Mouse (Mus musculus): ENCODE measurements around the gene Ndufb10. TPM values are rescaled to one million over a fixed set of nuclear protein-coding genes. Genes with fewer than 3 reads are reported as not detected.

Gene Ndufb10
- polyA plus RNA-seq, 1 experiment from 2014 or later, result 233 TPM

- WGBS, result 80% methylated on average over 4 of the region's 4 CpGs
- H3K4me1 ChIP-seq (replicated peaks; ENCODE audit: control insufficient read depth, insufficient read depth, low read length), result peaks cover 25% of the 10 kb centered on the region
- no peaks in the 10 kb centered on the region for H3K27me3 ChIP-seq (replicated peaks; ENCODE audit: control insufficient read depth, insufficient read depth, low read length)
- peak within 1 kb of the TSS; percentile 92 for H3K4me3 ChIP-seq (replicated peaks; ENCODE audit: low read length)
- H3K36me3 ChIP-seq (ENCODE audit: control insufficient read depth, insufficient read depth), result peaks cover 7% of the 10 kb centered on the region
- H3K9ac ChIP-seq (replicated peaks; ENCODE audit: low read depth, low read length), result no peak within 1 kb of the TSS
- peak within 1 kb of the TSS; percentile 62 for H3K4me2 ChIP-seq (ENCODE audit: low read length)
- H3K27ac ChIP-seq (ENCODE audit: low read length), result no peak within 1 kb of the TSS
- no peaks in the 10 kb centered on the region for H3K9me3 ChIP-seq (ENCODE audit: control insufficient read depth, low read length)
- ATAC-seq, result no peak
Observed at GRCm38 (mm10) chr17:24717943-24718342, 6.3 kb downstream of the Ndufb10 start, which contains the start of the genes Rnf151 and Rps2. Rnf151 (minus strand) TSS chr17:24718063. Rps2 (plus strand) TSS chr17:24718116.

DNA sequence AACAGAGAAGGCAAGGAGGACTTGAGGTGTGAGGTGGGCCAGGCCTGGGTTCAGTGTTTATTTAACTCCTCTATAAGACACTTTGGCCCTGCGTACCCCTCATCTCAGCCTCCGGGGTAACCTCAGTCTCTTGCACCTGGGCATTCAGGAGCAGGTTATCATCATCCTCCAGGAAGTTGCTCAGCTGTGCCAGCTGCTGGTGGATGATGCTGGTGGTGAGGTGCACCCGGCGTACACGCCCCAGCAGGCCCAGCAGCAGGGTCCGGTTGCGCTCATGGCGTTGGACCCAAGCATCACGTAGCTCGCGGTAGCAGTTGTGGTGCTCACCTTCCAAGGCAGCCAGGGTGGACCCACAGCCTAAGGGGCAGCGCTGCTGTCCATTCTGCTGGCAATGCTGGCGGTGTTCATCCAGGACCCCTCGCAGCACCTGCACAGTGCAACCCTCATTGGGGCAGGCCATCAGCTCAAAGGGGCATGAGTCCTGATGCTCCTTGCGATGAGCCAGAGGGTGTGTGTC is 8.1 kb downstream of the Ndufb10 start:
- no peaks in the 10 kb centered on the region for H3K27me3 ChIP-seq (replicated peaks; ENCODE audit: control insufficient read depth, insufficient read depth, low read length)
- no peaks in the 10 kb centered on the region for H3K9me3 ChIP-seq (ENCODE audit: control insufficient read depth, low read length)
- peaks cover 11% of the 10 kb centered on the region for H3K4me1 ChIP-seq (replicated peaks; ENCODE audit: control insufficient read depth, insufficient read depth, low read length)
- no peak overlapping the region for H3K27ac ChIP-seq (ENCODE audit: low read length)
- H3K4me3 ChIP-seq (replicated peaks; ENCODE audit: low read length), result no peak overlapping the region
- no peak overlapping the region for H3K4me2 ChIP-seq (ENCODE audit: low read length)
- 97% methylated on average over 15 of the region's 15 CpGs for WGBS
- H3K9ac ChIP-seq (replicated peaks; ENCODE audit: low read depth, low read length), result no peak overlapping the region
- ATAC-seq, result no peak
- no peaks in the 10 kb centered on the region for H3K36me3 ChIP-seq (ENCODE audit: control insufficient read depth, insufficient read depth)

DNA sequence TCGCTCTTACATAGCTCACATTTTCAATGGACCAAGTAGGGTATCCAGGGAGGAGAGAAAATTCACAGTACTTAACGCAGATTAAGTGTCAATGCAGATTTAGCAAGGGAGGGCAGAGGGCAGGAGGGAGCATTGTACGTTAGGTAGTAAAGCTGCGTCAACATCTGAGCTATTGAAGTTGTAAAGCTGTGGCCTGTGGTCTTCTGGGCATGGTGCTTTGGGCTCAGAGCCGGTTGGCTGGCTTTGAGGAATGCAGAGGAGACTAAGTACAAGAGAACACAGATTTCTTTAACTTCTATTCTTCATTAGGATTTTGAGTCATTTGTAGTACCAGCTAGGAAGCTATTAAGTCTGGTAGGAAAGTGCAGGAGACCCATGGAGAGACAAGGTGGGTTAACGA is 8.7 kb downstream of the Ndufb10 start:
- Histone ChIP-seq H3K9me3 (ENCODE audit: control insufficient read depth, low read length) (no peaks in the 10 kb centered on the region), H3K4me1 (replicated peaks; ENCODE audit: control insufficient read depth, insufficient read depth, low read length) (peaks cover 5% of the 10 kb centered on the region), H3K27me3 (replicated peaks; ENCODE audit: control insufficient read depth, insufficient read depth, low read length) (no peaks in the 10 kb centered on the region), H3K27ac (ENCODE audit: low read length) (no peak overlapping the region), H3K9ac (replicated peaks; ENCODE audit: low read depth, low read length) (no peak overlapping the region), H3K36me3 (ENCODE audit: control insufficient read depth, insufficient read depth) (no peaks in the 10 kb centered on the region), H3K4me3 (replicated peaks; ENCODE audit: low read length) (no peak overlapping the region), H3K4me2 (ENCODE audit: low read length) (no peak overlapping the region)
- WGBS, result 42% methylated on average over 6 of the region's 6 CpGs
- no peak for ATAC-seq

GRCm38 (mm10) chr17:24708646-24709045 is 15.6 kb downstream of the Ndufb10 start:
- Histone ChIP-seq H3K4me1 (replicated peaks; ENCODE audit: control insufficient read depth, insufficient read depth, low read length) (peaks cover 16% of the 10 kb centered on the region), H3K27ac (ENCODE audit: low read length) (no peak overlapping the region), H3K36me3 (ENCODE audit: control insufficient read depth, insufficient read depth) (peaks cover 8% of the 10 kb centered on the region), H3K27me3 (replicated peaks; ENCODE audit: control insufficient read depth, insufficient read depth, low read length) (no peaks in the 10 kb centered on the region), H3K9ac (replicated peaks; ENCODE audit: low read depth, low read length) (no peak overlapping the region), H3K9me3 (ENCODE audit: control insufficient read depth, low read length) (no peaks in the 10 kb centered on the region), H3K4me3 (replicated peaks; ENCODE audit: low read length) (no peak overlapping the region), H3K4me2 (ENCODE audit: low read length) (no peak overlapping the region)
- 26% methylated on average over 2 of the region's 2 CpGs for WGBS
- no peak for ATAC-seq

GRCm38 (mm10) chr17:24707801-24708425 is 16.4 kb downstream of the Ndufb10 start:
- H3K27me3 ChIP-seq (replicated peaks; ENCODE audit: control insufficient read depth, insufficient read depth, low read length), result no peaks in the 10 kb centered on the region
- peak overlapping the region; percentile 92 for H3K4me2 ChIP-seq (ENCODE audit: low read length)
- H3K9ac ChIP-seq (replicated peaks; ENCODE audit: low read depth, low read length), result peak overlapping the region; percentile 78
- H3K4me1 ChIP-seq (replicated peaks; ENCODE audit: control insufficient read depth, insufficient read depth, low read length), result peaks cover 16% of the 10 kb centered on the region
- WGBS, result 6% methylated on average over 24 of the region's 24 CpGs
- H3K27ac ChIP-seq (ENCODE audit: low read length), result peak overlapping the region; percentile 82
- H3K36me3 ChIP-seq (ENCODE audit: control insufficient read depth, insufficient read depth), result peaks cover 8% of the 10 kb centered on the region
- peak; percentile 53 for ATAC-seq
- no peaks in the 10 kb centered on the region for H3K9me3 ChIP-seq (ENCODE audit: control insufficient read depth, low read length)
- peak overlapping the region; percentile 93 for H3K4me3 ChIP-seq (replicated peaks; ENCODE audit: low read length)

DNA sequence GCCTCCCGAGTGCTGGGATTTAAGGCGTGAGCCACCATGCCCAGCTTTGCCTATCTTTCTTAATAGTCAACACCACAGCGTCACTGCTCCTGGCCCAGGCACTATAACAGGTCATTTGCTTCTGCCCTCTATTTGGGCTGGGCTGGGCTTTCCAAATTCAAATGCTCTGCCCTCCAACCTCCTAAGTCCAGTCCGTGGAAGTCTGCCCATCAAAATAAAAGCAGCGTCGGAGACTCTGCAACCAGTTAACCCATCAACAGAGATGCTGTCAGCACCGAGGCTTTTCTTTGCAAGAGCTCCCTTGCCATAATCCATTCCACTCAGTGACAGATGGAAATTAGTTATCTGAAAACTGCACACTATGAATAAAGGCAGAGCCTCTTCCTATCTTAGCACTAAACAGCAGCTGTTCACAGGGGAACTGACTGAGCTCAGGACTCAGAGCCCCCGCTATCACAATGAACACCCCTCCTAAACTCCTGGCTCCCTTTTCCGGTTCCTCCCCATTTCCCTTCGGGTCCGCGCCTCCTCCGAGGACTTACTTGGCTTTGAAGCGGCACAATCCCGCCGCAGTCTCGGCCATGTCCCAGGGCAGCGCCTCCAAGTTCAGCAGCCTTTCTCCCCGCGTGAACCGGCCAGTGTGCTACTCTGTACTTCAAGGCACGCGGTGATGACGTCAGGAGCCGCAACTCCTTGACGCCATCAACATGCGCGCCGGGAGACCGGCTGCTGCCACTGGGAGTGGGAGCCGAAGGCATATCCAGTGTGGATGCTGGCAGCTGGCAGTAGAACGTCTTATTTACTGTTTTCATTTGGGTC is 17.1 kb downstream of the Ndufb10 start, which contains the start of gene Tbl3:
Tbl3 (minus strand) TSS at position 679 of the 819 bp plus-strand sequence.
- Histone ChIP-seq H3K36me3 (ENCODE audit: control insufficient read depth, insufficient read depth) (peaks cover 9% of the 10 kb centered on the region), H3K9me3 (ENCODE audit: control insufficient read depth, low read length) (no peaks in the 10 kb centered on the region), H3K4me3 (replicated peaks; ENCODE audit: low read length) (peak within 1 kb of the TSS; percentile 93), H3K4me1 (replicated peaks; ENCODE audit: control insufficient read depth, insufficient read depth, low read length) (peaks cover 16% of the 10 kb centered on the region), H3K27me3 (replicated peaks; ENCODE audit: control insufficient read depth, insufficient read depth, low read length) (no peaks in the 10 kb centered on the region), H3K4me2 (ENCODE audit: low read length) (peak within 1 kb of the TSS; percentile 92), H3K9ac (replicated peaks; ENCODE audit: low read depth, low read length) (peak within 1 kb of the TSS; percentile 78), H3K27ac (ENCODE audit: low read length) (peak within 1 kb of the TSS; percentile 82)
- WGBS, result 3% methylated on average over 32 of the region's 32 CpGs
- ATAC-seq, result peak; percentile 95

DNA sequence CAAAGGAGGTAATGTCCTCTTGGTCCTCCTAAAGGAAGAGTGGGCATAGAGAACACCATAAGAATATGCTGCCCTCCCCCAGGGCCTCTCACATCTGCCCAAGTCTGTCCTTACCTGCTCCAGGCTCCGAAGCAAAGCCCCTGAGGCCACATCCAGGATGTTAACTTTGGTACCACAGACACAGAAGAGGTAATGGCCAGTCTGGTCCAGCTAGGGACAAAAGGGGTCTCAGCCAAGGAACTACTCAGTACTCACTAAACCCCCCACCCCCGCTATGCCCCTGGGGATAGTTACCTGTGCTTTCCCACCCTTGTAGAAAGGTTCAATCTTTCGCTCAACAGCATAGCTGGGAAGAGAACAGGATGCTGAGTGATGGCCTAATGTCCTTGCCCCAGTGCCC is 18.5 kb downstream of the Ndufb10 start:
- Histone ChIP-seq H3K4me3 (replicated peaks; ENCODE audit: low read length) (no peak overlapping the region), H3K27me3 (replicated peaks; ENCODE audit: control insufficient read depth, insufficient read depth, low read length) (no peaks in the 10 kb centered on the region), H3K4me1 (replicated peaks; ENCODE audit: control insufficient read depth, insufficient read depth, low read length) (peaks cover 16% of the 10 kb centered on the region), H3K36me3 (ENCODE audit: control insufficient read depth, insufficient read depth) (peaks cover 23% of the 10 kb centered on the region), H3K4me2 (ENCODE audit: low read length) (no peak overlapping the region), H3K9me3 (ENCODE audit: control insufficient read depth, low read length) (no peaks in the 10 kb centered on the region), H3K27ac (ENCODE audit: low read length) (no peak overlapping the region), H3K9ac (replicated peaks; ENCODE audit: low read depth, low read length) (no peak overlapping the region)
- 96% methylated on average over 3 of the region's 3 CpGs for WGBS
- ATAC-seq, result no peak

DNA sequence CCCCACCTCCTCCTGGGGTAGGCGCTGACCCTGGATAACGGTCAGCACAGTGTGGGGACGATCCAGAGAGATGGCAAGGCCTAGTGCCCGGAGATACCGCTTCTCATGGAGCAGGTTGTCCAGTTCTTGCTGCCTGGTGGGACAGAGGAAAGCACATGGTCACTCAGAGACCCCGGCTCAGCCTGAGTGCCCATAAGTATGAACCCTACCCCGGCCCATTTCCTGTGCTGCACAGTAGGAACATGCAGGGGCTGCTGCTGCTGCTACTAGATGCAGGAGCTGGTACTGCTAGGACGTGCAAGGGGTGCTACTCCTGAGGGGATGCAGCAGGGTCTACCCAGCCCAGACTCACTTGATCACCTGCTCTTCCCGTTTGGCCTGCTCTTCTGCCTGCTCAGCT is 23.0 kb downstream of the Ndufb10 start:
- H3K9ac ChIP-seq (replicated peaks; ENCODE audit: low read depth, low read length), result no peak overlapping the region
- no peaks in the 10 kb centered on the region for H3K27me3 ChIP-seq (replicated peaks; ENCODE audit: control insufficient read depth, insufficient read depth, low read length)
- ATAC-seq, result no peak
- H3K4me3 ChIP-seq (replicated peaks; ENCODE audit: low read length), result no peak overlapping the region
- no peak overlapping the region for H3K27ac ChIP-seq (ENCODE audit: low read length)
- peaks cover 10% of the 10 kb centered on the region for H3K4me1 ChIP-seq (replicated peaks; ENCODE audit: control insufficient read depth, insufficient read depth, low read length)
- WGBS, result 93% methylated on average over 9 of the region's 9 CpGs
- H3K9me3 ChIP-seq (ENCODE audit: control insufficient read depth, low read length), result no peaks in the 10 kb centered on the region
- H3K4me2 ChIP-seq (ENCODE audit: low read length), result no peak overlapping the region
- peaks cover 24% of the 10 kb centered on the region for H3K36me3 ChIP-seq (ENCODE audit: control insufficient read depth, insufficient read depth)

- H3K27me3 ChIP-seq (replicated peaks; ENCODE audit: control insufficient read depth, insufficient read depth, low read length), result no peaks in the 10 kb centered on the region
- WGBS, result 85% methylated on average over 2 of the region's 2 CpGs
- no peak overlapping the region for H3K27ac ChIP-seq (ENCODE audit: low read length)
Observed at GRCm38 (mm10) chr17:24699473-24699872, 24.8 kb downstream of the Ndufb10 start.

More at GRCm38 (mm10) chr17:24699473-24699872, 24.8 kb downstream of the Ndufb10 start:
- no peaks in the 10 kb centered on the region for H3K9me3 ChIP-seq (ENCODE audit: control insufficient read depth, low read length)
- H3K4me3 ChIP-seq (replicated peaks; ENCODE audit: low read length), result no peak overlapping the region
- H3K9ac ChIP-seq (replicated peaks; ENCODE audit: low read depth, low read length), result no peak overlapping the region
- peaks cover 23% of the 10 kb centered on the region for H3K36me3 ChIP-seq (ENCODE audit: control insufficient read depth, insufficient read depth)
- ATAC-seq, result no peak
- H3K4me2 ChIP-seq (ENCODE audit: low read length), result no peak overlapping the region
- peaks cover 15% of the 10 kb centered on the region for H3K4me1 ChIP-seq (replicated peaks; ENCODE audit: control insufficient read depth, insufficient read depth, low read length)
